Mouse (Mus musculus): ENCODE measurements around the gene Inhba. TPM values are rescaled to one million over a fixed set of nuclear protein-coding genes. Genes with fewer than 3 reads are reported as not detected.

Inhba gene
- 7.4 and 7.5 TPM in 2 replicates for polyA plus RNA-seq (2015; fragmentation: Nextera tagmentation; extraction: Ambion mirVana)

DNA sequence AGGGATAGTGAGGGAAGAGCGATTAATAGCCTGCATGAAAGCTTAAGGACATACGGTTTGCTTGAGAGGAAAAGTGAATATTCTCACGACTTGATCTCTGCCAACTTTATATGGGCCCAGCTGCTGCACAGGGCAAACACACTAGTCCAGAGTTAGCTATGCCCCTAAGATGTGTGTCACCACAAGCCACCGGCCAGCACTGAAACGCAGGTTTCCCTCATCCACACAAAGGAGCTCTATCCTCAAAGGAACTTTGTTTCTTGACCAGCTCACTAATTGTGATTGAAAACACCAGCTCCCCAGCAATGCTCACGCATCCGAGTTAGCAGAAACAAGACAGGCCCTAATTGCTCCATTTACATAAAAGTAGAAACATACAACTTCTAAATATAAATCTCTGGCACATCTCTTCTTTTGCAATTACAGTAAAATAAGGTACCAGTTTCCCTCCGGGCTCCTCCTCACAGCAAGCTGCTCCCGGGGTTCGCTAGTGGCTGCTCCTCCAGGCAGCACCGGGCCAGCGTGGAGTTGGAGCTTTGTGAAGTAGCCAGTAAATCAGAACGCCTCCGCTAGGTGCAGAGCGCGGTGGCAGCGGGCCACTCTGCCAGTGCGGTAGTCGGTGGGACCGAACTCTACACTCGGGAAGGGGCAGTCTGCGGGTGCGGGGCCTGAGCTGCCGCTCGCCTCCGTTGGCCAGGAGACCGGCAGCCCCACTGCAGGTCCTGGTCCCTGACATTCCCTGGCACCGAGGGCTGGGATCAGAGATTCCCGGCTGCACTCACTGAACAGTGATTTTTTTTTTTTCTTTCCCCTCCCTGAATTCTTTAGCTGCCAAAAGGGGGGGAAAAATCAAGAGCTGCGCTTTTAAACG is at the start of gene Inhba:
TSS of gene Inhba (plus strand) at position 480 of the 871 bp plus-strand sequence.
- no peaks in the 10 kb centered on the region for H3K36me3 ChIP-seq
- peaks cover 16% of the 10 kb centered on the region for H3K4me1 ChIP-seq
- H3K9ac ChIP-seq (replicated peaks): peak within 1 kb of the TSS; percentile 52
- peak within 1 kb of the TSS; percentile 89 for H3K4me2 ChIP-seq (replicated peaks)
- H3K9me3 ChIP-seq: no peaks in the 10 kb centered on the region
- WGBS: 2% methylated on average over 31 of the region's 31 CpGs
- peak within 1 kb of the TSS; percentile 45; the same call in 1 of the 2 replicates for H3K27ac ChIP-seq (replicated peaks)
- 0 out of 2 replicates have a peak, but pooled peaks cover 5% of the 10 kb centered on the region for H3K27me3 ChIP-seq
- ATAC-seq (replicated peaks): peak; percentile 84
- peak within 1 kb of the TSS; percentile 50 for H3K4me3 ChIP-seq

DNA sequence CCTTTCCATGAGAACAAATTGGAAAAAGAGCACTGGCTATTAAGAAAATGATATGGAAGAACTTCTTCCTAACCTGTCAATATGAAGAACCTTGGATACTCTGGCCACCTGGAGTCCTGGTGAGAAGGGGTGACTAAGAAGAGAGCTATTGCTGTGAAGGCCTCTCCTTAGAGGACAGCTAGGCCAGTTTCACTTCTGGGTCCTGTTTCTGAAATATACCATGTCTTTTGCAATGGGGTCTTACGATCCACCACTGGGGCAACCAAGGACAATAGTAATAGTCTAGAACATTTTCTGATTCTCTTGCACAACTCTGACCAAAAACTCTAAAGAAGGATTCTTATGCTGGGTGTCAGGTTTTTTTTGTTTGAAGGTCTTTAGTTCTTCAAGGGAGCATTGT is 35.1 kb upstream of the Inhba start:
- 89% methylated on average over 1 of the region's 1 CpGs for WGBS
- Histone ChIP-seq H3K27me3 (no peaks in the 10 kb centered on the region), H3K9ac (replicated peaks) (no peak overlapping the region), H3K9me3 (no peaks in the 10 kb centered on the region), H3K27ac (replicated peaks) (no peak overlapping the region), H3K4me1 (no peaks in the 10 kb centered on the region), H3K36me3 (no peaks in the 10 kb centered on the region), H3K4me3 (no peak overlapping the region), H3K4me2 (replicated peaks) (no peak overlapping the region)
- no peak for ATAC-seq (replicated peaks)

DNA sequence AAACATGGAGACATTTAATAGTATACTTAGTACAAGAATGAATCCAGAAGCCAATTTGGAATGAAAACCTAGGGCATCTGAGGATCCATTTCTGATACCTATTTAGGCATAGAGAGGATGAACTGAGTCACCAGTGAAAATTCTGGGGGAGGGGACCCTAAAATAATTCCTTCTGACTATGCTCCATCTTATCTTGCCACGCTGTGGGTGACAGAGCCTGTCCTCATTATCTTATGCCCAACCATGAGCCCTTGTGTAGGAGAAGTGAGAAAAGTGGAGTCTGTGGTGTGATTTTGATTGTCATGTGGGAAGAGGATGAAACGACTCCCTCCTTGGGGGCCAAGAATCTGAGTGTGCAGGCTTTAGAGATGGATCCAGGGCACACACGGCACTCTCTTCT is 32.1 kb upstream of the Inhba start:
- Histone ChIP-seq H3K4me1 (no peaks in the 10 kb centered on the region), H3K4me3 (no peak overlapping the region), H3K4me2 (replicated peaks) (no peak overlapping the region), H3K27ac (replicated peaks) (no peak overlapping the region), H3K36me3 (no peaks in the 10 kb centered on the region), H3K27me3 (no peaks in the 10 kb centered on the region), H3K9me3 (no peaks in the 10 kb centered on the region), H3K9ac (replicated peaks) (no peak overlapping the region)
- 79% methylated on average over 3 of the region's 3 CpGs for WGBS
- ATAC-seq (replicated peaks): no peak; the same call in 1 of the 2 replicates

DNA sequence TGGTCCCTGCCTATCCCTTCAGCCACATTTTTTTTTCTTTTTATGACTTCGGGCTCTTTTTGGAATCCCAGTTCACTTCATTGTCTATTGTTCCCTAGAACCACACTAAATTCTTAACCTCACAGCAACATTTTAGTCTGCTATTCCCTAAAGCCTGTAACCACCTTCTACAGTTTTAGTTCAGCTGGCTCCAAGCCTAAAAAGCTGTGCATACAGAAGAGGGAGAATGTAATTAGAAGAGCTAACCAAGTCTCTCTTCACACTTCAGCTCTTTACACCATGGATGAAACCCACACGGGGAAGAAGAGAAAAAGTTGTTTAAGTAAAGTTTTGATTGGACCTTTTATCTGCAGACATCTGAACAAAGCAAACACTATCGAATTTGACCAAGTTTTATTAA is 29.6 kb upstream of the Inhba start:
- WGBS: 72% methylated on average over 3 of the region's 3 CpGs
- no peak for ATAC-seq (replicated peaks)
- no peaks in the 10 kb centered on the region for H3K36me3 ChIP-seq
- H3K4me1 ChIP-seq: no peaks in the 10 kb centered on the region
- H3K27ac ChIP-seq (replicated peaks): no peak overlapping the region
- H3K9me3 ChIP-seq: no peaks in the 10 kb centered on the region
- no peak overlapping the region for H3K4me2 ChIP-seq (replicated peaks)
- no peak overlapping the region for H3K9ac ChIP-seq (replicated peaks)
- H3K27me3 ChIP-seq: no peaks in the 10 kb centered on the region
- no peak overlapping the region for H3K4me3 ChIP-seq

DNA sequence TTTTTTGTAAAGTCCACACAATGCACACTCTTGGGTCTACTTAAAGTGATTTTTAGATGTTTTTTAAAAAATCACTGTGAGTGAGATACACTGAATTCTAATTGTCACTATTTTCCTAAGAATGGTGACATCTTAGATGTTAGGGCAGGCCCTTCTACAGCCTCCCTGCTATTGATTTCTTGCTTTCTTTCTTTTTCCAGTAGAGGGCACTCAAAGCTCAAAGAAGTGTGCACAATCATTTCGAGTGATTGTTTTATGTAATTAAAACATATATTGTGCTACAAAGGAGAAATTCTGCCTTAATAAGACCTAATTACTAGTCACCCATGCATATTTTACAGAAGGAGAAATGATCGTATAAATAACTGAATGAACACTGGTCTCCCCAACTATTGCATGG is 25.9 kb upstream of the Inhba start:
- Histone ChIP-seq H3K4me2 (replicated peaks) (no peak overlapping the region), H3K4me1 (no peaks in the 10 kb centered on the region), H3K4me3 (no peak overlapping the region), H3K9me3 (no peaks in the 10 kb centered on the region), H3K27me3 (no peaks in the 10 kb centered on the region), H3K36me3 (no peaks in the 10 kb centered on the region), H3K27ac (replicated peaks) (no peak overlapping the region), H3K9ac (replicated peaks) (no peak overlapping the region)
- 67% methylated on average over 2 of the region's 2 CpGs for WGBS
- ATAC-seq (replicated peaks): no peak

DNA sequence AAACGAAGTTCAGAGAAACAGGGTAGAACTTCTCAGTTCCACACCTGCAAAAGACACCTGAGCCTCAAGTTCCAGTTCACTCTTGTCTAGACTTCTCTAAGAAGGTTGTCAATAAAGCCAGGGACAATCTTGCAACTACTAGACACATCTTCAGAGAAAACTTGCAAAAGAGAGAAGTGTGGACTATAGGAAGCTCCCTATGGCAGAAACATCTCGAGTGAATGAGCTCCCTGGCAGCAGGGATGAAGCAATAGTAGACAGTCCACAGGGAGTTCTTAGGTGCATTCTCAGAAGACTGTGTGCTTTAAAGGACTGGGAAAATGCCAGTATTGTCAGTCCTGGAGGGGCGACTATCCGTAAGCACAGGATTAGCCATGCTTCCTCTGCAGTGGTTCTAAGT is 25.5 kb upstream of the Inhba start:
- Histone ChIP-seq H3K9me3 (no peaks in the 10 kb centered on the region), H3K4me3 (no peak overlapping the region), H3K4me1 (no peaks in the 10 kb centered on the region), H3K9ac (replicated peaks) (no peak overlapping the region), H3K4me2 (replicated peaks) (no peak overlapping the region), H3K36me3 (no peaks in the 10 kb centered on the region), H3K27ac (replicated peaks) (no peak overlapping the region), H3K27me3 (no peaks in the 10 kb centered on the region)
- WGBS: 89% methylated on average over 4 of the region's 4 CpGs
- ATAC-seq (replicated peaks): no peak

DNA sequence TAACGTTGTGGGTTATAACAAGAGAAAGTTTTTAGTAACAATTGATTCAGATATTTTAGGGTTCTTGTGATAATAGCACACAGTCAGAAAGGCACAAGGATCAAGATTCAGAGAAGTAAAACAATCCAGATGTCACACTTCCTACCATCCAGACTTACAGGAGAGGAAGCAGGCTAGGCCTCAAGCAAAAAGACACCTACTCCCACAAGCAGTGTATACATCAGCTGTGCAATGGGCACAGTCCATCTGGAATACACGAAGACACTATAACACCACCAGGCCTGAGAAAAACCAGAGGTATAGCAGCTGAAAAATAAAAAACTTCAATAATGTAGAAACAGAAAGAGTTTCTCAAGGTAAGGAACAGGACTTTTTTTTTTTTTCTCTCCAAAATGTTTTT is 16.3 kb upstream of the Inhba start:
- H3K4me1 ChIP-seq: no peaks in the 10 kb centered on the region
- no peak for ATAC-seq (replicated peaks)
- no peak overlapping the region for H3K27ac ChIP-seq (replicated peaks)
- H3K4me3 ChIP-seq: no peak overlapping the region
- no peak overlapping the region for H3K4me2 ChIP-seq (replicated peaks)
- H3K27me3 ChIP-seq: no peaks in the 10 kb centered on the region
- H3K9me3 ChIP-seq: no peaks in the 10 kb centered on the region
- 86% methylated on average over 2 of the region's 2 CpGs for WGBS
- no peaks in the 10 kb centered on the region for H3K36me3 ChIP-seq
- H3K9ac ChIP-seq (replicated peaks): no peak overlapping the region

DNA sequence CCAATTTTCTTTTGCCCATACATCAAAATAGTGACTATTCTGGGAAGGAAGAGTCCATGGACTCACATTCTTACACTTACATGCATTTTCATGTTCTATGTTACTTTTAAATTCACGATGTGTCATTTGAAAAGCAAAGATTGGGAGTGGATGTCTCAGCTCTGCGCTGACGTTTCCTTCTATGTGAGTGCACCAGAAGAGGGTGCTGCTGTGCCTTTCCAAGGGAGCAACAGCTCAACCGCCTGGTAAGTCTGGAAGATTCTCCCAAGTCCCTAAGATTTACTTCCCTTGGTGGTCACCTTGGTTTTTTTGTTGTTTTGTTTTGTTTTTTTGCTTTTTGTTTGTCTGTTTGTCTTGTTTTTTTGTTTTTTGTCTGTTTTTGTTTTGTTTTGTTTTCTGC is 6.1 kb upstream of the Inhba start:
- Histone ChIP-seq H3K27ac (replicated peaks) (no peak overlapping the region), H3K4me3 (no peak overlapping the region)

DNA sequence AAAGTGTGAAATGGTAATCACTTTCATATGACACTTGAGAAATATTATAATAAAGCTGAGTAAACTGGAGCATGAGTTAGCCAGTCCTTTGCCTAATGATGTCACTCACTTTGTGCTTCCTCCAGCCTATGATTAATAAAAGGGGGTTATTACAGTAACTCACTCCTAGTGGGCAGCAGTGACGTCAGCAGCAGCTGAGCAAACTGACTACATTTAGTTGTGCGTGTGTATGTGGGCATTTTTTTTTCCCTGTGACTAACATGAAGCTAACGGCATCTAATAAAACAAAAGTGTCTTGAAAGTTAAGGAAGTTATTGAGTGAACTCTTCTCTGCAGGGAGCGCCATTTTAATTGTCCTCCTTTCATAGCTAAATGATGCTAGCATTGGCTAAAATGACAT is 3.9 kb upstream of the Inhba start:
- 61% methylated on average over 4 of the region's 4 CpGs for WGBS
- Histone ChIP-seq H3K27me3 (no peaks in the 10 kb centered on the region), H3K27ac (replicated peaks) (no peak overlapping the region), H3K36me3 (no peaks in the 10 kb centered on the region), H3K9ac (replicated peaks) (no peak overlapping the region), H3K4me1 (peaks cover 16% of the 10 kb centered on the region), H3K4me2 (replicated peaks) (no peak overlapping the region), H3K4me3 (no peak overlapping the region), H3K9me3 (no peaks in the 10 kb centered on the region)
- ATAC-seq (replicated peaks): no peak

More for the DNA sequence above, 6.1 kb upstream of the Inhba start:
- no peaks in the 10 kb centered on the region for H3K9me3 ChIP-seq
- no peaks in the 10 kb centered on the region for H3K36me3 ChIP-seq
- H3K4me2 ChIP-seq (replicated peaks): no peak overlapping the region
- H3K27me3 ChIP-seq: no peaks in the 10 kb centered on the region
- H3K9ac ChIP-seq (replicated peaks): no peak overlapping the region
- peak; percentile 77; the same call in 1 of the 2 replicates for ATAC-seq (replicated peaks)
- 11% methylated on average over 4 of the region's 4 CpGs for WGBS
- H3K4me1 ChIP-seq: no peaks in the 10 kb centered on the region

DNA sequence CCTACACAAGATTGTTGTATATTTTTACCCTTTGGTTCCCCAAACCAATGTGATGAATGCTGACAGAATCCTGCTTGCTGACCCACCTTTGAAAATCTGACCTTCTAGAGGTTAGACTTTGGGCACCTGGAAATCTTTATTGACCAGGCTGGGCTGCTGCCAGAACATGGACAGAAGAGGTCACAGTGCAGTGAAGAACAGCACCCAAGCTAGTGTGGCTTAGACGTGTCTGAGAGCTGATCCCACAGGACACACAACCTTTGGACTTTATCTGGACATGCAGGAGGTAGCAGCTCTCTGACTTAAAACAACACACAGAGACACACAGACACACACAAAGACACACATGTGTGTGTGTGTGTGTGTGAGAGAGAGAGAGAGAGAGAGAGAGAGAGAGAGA is 3.3 kb upstream of the Inhba start:
- no peak overlapping the region for H3K4me3 ChIP-seq
- H3K27me3 ChIP-seq: no peaks in the 10 kb centered on the region
- no peaks in the 10 kb centered on the region for H3K36me3 ChIP-seq
- WGBS: 67% methylated on average over 1 of the region's 1 CpGs
- H3K9me3 ChIP-seq: no peaks in the 10 kb centered on the region
- no peak overlapping the region for H3K27ac ChIP-seq (replicated peaks)
- no peak for ATAC-seq (replicated peaks)
- no peak overlapping the region for H3K9ac ChIP-seq (replicated peaks)
- no peak overlapping the region for H3K4me2 ChIP-seq (replicated peaks)
- H3K4me1 ChIP-seq: peaks cover 16% of the 10 kb centered on the region

DNA sequence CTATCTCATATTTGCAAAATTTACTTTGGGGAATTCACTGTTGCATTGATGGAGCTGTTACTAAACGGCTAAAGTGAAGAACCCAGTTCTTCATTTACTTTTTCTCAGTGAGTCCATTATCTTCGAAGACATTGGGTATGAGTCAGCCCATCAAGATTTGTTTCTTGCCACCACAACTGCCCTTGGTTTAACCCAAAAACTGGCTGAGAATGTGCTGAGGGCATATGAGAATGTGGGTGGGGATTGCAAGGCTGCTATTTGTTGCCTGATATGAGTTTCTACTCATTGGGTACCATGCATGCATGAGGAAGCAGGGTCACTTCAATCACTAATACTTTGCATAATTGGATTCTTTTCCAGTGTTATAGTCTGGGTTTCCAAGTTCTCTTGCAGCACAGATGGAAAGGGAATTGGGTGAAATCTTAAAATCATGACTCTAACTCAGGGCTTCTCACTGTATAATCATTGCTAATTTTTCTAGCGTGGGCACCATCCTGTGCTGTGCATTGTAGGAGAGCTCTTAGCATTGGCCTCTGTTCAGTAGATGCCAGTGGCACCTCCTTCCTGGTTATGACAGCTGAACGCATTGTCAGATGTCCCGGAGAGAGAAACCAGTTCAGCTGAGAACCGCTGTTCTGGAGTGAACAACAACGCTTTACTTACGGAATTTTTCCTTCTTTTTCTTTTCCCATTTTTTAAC is 1.7 kb upstream of the Inhba start:
- Histone ChIP-seq H3K4me1 (peaks cover 16% of the 10 kb centered on the region), H3K4me3 (no peak overlapping the region), H3K4me2 (replicated peaks) (no peak overlapping the region), H3K9ac (replicated peaks) (no peak overlapping the region), H3K27me3 (no peaks in the 10 kb centered on the region), H3K36me3 (no peaks in the 10 kb centered on the region), H3K9me3 (no peaks in the 10 kb centered on the region), H3K27ac (replicated peaks) (no peak overlapping the region)
- no peak for ATAC-seq (replicated peaks)
- WGBS: 88% methylated on average over 8 of the region's 8 CpGs

DNA sequence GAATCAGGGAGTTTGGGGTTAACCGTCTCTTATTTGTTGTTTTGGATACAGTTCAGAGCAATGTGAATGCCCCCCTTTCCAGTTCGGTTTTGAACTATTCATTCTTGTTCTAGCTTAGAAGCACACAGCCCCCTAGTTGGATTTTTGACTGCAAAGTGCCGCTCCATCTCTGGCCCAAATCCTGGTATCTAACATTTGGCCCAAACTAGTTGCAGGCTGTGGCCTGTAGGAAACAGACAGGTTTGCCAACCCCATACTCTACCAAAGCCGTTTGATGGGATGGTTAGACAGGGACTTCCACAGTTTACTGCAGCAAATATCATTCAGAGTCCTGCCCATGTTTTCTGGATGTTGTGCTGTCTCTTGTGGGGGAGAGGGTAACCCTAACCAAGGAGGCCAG is 1.1 kb upstream of the Inhba start:
- Histone ChIP-seq H3K4me3 (no peak overlapping the region), H3K27ac (replicated peaks) (no peak overlapping the region), H3K4me1 (peaks cover 16% of the 10 kb centered on the region), H3K9me3 (no peaks in the 10 kb centered on the region), H3K9ac (replicated peaks) (no peak overlapping the region), H3K27me3 (no peaks in the 10 kb centered on the region), H3K4me2 (replicated peaks) (no peak overlapping the region), H3K36me3 (no peaks in the 10 kb centered on the region)
- 60% methylated on average over 4 of the region's 4 CpGs for WGBS
- no peak for ATAC-seq (replicated peaks)
